Mouse (Mus musculus): Measurements from ENCODE around the gene A530084C06Rik.

DNA sequence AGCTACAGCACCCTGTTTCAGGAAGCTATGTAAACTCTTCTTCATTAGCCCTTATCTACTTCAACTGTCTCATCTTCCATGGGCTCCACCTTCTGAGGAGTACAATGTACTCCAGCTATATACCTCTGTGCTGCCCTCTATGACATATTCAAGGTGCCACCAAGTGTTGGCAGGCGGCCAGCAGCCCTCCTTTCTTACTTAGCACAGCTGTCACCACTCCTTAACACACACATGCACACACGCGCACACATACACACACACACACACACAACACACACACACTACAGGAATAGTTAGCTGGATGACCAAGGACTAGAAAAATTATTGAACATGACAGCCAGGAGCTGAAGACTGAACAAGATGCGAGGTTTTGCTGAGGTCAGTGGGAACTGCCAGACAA lies 34.2 kb downstream of the A530084C06Rik start:
- TF ChIP-seq CHD2 (IDR thresholded peaks at IDR 0.05; ENCODE audit: low read depth, low read length) (no peak), ZNF384 (IDR thresholded peaks at IDR 0.05; ENCODE audit: low read depth, low read length) (no peak), HCFC1 (IDR thresholded peaks at IDR 0.05; ENCODE audit: borderline replicate concordance, insufficient read depth, low read length) (no peak), ZC3H11A (IDR thresholded peaks at IDR 0.05; ENCODE audit: borderline replicate concordance, low read depth, low read length) (no peak)
